Mouse (Mus musculus) bone marrow, adult 2 months (tissue): ENCODE results near the gene Maml2. TPM values are rescaled to one million over a fixed set of nuclear protein-coding genes. Genes with fewer than 3 reads are reported as not detected.

Experiments used
- H3K27ac ChIP-seq: fragments of 200-500 bp; 2 replicates; pipeline ENCODE4 v1.5.1; 2012; ENCODE audit warnings: low read depth, mild to moderate bottlenecking, control low read depth, inconsistent platforms, low read length; ENCODE audit not compliant: control insufficient read depth, poor library complexity, insufficient read depth
- H3K4me1 ChIP-seq: fragments of 200-500 bp; 2 replicates; pipeline ENCODE4 v1.6.1; 2011; ENCODE audit warnings: low read length; ENCODE audit not compliant: control insufficient read depth, insufficient read depth
- H3K4me3 ChIP-seq: fragments of 200-500 bp; replicated peaks from 2 replicates; pipeline ENCODE3; 2011; ENCODE audit warnings: mild to moderate bottlenecking, low read depth, low read length, control low read depth; ENCODE audit not compliant: control insufficient read depth
- CTCF ChIP-seq: fragments of 200-500 bp; IDR thresholded peaks from 2 replicates; pipeline ENCODE4 v1.5.1; 2011; ENCODE audit warnings: low read length, control low read depth; ENCODE audit not compliant: control insufficient read depth, insufficient read depth
- POLR2A ChIP-seq: fragments of 200-500 bp; IDR thresholded peaks from 2 replicates; pipeline ENCODE4 v1.6.1; 2011; ENCODE audit warnings: low read depth, mild to moderate bottlenecking, control low read depth, low read length, borderline replicate concordance; ENCODE audit not compliant: control insufficient read depth
- WGBS: fragments of 180-500 bp; shearing (Covaris S2); methylation state at CpG from one replicate; pipeline ENCODE4 v1.1.7; 2018; 5-methylcytosine and 5-hydroxymethylcytosine counted together
- polyA plus RNA-seq: library from polyadenylated mRNA; stranded (reverse); fragments of >200 nt; gene quantifications from 2 replicates; pipeline ENCODE4 v1.2.4, GENCODE M21; 2011; ENCODE audit warnings: low replicate concordance; ENCODE audit not compliant: missing spikeins, insufficient read depth, insufficient read length

Maml2 gene
- polyA plus RNA-seq, 1 experiment: 3.5 TPM

DNA sequence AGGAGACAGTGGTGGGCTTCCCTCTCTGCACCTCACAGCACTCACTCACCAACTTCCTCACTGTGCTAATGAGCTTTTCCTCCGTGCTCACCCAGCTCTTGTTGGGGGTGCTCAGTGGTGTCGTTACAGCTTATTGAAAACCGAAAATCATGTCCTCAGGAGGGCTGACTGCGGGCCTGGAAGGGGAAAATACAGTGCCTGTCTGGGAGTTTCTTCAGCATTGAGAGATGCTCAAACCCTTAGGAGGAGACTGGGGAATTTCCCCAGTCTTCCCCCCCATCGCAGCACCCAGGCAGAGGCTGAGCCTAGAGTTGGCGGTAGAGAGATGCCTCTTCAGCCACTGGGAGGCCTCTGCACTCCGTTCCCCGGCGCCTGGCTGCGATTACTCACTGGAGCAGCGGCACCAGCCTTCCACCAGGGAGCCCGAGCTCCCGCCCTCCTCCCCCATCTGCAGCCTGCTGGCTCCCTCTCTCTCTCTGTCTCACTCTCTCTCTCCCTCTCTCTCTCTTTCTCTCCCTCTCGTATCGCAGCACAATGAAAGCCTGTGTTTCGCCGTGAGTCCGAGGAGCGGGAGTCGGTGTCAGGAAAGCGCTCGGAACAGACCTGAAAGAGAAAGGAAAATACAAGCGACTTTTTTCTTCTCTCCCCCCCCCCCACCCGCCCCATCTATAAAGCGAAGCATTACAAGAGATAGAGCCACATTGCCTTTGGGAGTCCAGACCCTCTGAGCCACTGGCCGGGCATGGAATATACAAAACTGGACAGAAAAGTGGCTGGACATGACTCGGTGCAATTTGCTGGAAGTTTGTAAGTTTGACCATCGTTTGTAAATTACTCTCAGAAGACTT lies 1.3 kb upstream of the Maml2 start:
- peak overlapping the region; percentile 53; the same call in 1 of the 2 replicates for H3K27ac ChIP-seq
- under 1% methylated on average over 28 of the region's 28 CpGs for WGBS
- H3K4me1 ChIP-seq: peaks cover under 1% of the 10 kb centered on the region; the same call in 1 of the 2 replicates
- peak overlapping the region; percentile 86 for H3K4me3 ChIP-seq
- TF ChIP-seq CTCF: peak; percentile 42; the same call in 1 of the 2 replicates
- 0 out of 2 replicates have a peak, but pooled peaks have one; percentile 31 for TF ChIP-seq POLR2A

DNA sequence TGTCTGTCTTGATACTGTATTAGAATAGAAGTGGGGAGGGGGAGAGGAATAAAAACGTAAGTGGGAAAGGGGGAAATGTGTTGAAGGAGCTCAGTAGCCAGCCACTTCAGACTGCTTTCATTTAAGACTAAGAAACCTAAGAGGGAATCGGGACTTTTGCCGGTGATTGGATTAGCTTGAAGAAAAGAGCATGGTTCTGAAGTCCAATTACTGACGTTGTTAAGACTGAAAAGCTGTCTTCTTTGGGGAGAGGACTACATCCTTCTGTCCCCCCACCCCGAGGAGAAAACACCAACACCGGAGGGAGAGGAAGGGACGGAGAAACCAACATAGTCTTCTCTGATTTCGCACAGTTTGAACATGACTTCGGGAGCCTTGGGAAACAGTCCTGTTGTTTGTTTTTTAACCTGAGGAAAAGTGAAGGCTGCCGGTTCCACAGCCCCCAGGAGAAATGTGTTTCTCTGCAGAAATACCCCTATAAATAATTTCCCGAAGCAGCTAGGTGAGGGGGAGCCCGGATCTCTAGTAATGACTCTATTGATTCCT lies 562 bp upstream of the Maml2 start:
- Histone ChIP-seq H3K27ac (no peak overlapping the region), H3K4me1 (peaks cover 1% of the 10 kb centered on the region; the same call in 1 of the 2 replicates), H3K4me3 (peak overlapping the region; percentile 86)
- TF ChIP-seq POLR2A: no peak
- TF ChIP-seq CTCF: no peak
- WGBS: under 1% methylated on average over 12 of the region's 12 CpGs

DNA sequence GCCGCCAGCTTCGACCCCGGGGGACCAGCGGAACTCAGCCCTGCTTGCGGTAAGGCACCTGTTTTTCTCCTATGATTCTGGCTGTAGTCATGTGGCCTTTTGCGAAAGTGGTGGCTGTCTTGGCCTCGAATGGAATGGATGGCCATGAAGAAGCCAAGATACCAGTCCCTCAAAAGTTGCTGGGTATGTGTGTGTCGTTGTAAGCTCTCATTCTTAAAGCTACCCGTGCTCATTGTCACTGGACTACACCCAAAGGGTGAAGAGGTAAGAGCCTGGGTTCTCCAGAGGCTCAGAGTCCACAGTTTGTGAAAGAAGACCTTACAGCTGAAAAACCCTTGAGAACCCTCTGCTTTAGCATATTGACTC lies 739 bp downstream of the Maml2 start:
- WGBS: 3% methylated on average over 9 of the region's 9 CpGs
- H3K4me3 ChIP-seq: peak overlapping the region; percentile 34
- no peak for TF ChIP-seq POLR2A
- TF ChIP-seq CTCF: no peak
- H3K4me1 ChIP-seq: peaks cover 1% of the 10 kb centered on the region; the same call in 1 of the 2 replicates
- H3K27ac ChIP-seq: peak overlapping the region; percentile 0; the same call in 1 of the 2 replicates

DNA sequence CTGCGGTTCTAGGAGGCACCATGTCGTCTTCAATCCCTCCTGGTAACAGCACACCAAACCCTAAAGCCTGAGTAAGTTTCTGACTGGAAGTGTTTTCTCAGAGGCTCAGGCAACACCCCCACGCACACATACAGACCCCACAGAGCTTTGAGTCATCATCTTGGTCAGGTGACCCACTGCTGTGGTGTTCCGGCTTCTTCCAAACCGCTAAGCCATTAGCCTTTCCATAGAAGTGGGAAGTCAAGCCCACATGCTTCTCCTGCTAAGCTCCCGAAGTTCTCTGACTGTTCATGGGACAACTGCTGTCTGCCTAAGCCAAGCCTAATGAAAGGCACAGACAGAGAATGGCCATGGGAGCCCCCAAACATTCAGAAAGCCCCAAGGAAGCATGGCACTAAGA lies 1.4 kb downstream of the Maml2 start:
- 40% methylated on average over 6 of the region's 6 CpGs for WGBS
- no peak for TF ChIP-seq POLR2A
- TF ChIP-seq CTCF: no peak
- peaks cover 1% of the 10 kb centered on the region; the same call in 1 of the 2 replicates for H3K4me1 ChIP-seq
- H3K4me3 ChIP-seq: no peak overlapping the region
- H3K27ac ChIP-seq: no peak overlapping the region

DNA sequence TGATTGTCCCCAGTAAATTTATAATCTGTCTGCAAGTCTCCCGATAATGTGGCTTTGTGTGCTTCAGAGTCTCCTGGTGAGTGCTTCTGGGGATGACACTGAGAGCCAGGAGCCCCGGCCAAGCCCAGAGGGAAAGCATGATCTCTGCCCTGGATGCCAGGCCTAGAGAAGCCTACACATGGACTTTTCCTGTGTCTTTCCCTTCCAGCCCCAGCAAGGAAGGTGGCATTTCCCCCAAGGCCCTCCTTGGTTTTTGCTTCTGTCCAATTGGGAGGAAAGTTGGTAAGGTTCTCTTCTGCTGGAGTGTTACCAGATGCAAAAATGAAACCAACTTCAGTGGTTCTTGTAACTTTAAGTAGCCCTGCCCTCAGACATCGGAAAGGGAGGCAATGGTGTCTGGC lies 2.3 kb downstream of the Maml2 start:
- no peak overlapping the region for H3K4me3 ChIP-seq
- H3K27ac ChIP-seq: no peak overlapping the region
- WGBS: 19% methylated on average over 3 of the region's 3 CpGs
- H3K4me1 ChIP-seq: peaks cover 1% of the 10 kb centered on the region; the same call in 1 of the 2 replicates
- TF ChIP-seq POLR2A (no peak), CTCF (no peak)

DNA sequence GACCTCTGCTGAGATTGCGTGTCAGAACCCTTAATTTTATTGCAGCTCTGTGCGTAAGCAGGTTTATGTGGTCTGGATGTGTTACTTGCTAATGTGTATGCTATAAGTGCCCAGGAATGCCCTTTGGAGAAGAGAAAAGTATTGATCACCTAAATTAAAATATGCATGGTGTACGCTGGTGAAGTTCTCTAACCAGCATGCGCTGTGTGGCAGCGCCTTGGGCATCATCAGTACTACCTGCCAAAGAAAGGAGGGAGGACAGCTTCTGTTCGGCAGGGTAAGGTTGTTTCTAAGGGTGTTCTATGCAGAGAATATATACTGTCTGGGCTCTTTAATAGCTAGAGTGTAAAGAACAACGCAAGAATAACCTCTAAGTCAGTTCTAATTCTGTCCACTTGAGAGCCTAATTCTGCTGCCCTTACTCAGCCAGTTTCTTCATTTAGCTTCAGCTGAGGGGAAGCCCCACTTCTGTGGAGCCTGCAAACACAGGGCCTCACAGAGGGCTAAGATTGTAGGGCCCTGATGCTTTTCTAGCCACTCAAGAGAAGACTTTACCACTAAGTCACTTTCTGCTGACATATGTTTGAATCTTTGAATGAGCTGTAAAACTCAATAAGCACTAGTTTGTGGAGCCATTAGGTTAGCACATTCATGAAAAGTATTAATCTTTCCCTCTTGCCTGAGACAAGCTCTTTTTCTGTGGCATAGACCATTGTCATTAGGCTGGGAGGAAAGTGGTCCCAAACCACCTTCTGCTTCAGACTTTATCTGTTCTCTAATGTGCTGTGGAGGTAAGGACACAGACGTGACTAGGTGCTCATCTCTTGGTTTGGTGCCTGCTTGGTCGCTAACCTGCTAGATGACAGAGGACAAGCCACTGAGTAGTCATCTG lies 3.4 kb downstream of the Maml2 start:
- 78% methylated on average over 9 of the region's 9 CpGs for WGBS
- no peak overlapping the region for H3K27ac ChIP-seq
- H3K4me1 ChIP-seq: peaks cover 1% of the 10 kb centered on the region; the same call in 1 of the 2 replicates
- TF ChIP-seq POLR2A (no peak), CTCF (no peak)
- H3K4me3 ChIP-seq: no peak overlapping the region

DNA sequence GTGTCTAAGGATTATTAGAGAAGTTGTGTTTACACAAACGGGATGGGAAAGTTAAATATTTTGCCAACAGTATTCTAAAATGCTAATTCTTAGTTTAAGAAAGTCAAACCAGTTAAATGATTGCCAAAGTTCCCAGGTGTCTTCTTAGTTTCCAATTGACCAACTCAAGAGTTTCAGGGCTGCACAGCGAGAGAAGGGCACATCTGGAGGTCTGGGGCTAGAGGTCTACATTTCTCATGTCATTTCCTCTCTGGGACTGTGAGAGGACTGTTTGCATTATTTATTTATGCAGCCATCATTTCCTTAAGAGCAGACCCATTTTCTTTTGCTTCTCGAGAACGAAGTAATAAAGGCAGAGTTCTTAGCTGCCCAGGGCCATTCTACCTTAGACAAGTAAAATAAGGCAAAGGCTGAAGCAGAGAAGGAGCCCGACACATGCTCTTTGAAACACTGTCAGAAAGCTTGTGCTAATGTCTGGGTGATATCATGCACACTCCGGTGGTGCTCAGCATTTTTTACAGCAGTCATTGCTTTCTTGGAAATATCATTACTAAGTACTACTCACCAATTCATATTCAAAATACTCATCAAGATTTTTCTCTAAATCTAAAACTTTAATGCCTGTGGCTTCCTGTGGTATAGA lies 4.5 kb downstream of the Maml2 start:
- 38% methylated on average over 6 of the region's 6 CpGs for WGBS
- Histone ChIP-seq H3K27ac (no peak overlapping the region), H3K4me3 (no peak overlapping the region), H3K4me1 (peaks cover 1% of the 10 kb centered on the region; the same call in 1 of the 2 replicates)
- TF ChIP-seq CTCF: no peak
- no peak for TF ChIP-seq POLR2A
